Mouse (Mus musculus): ENCODE measurements around the gene Ralgps1.

- 0 out of 2 replicates have a peak, but pooled peaks have one; percentile 12 for TF ChIP-seq CTCF (IDR thresholded peaks at IDR 0.05; ENCODE audit: low read depth)
- TF ChIP-seq EP300 (optimal IDR thresholded peaks at IDR 0.05) = no peak
These were observed 241.6 kb downstream of the Ralgps1 start for GRCm38 (mm10) chr2:33129696-33130095.
